Mouse (Mus musculus): ENCODE data around the gene Eed.

- no peak for TF ChIP-seq GATA1 (IDR thresholded peaks at IDR 0.05; ENCODE audit: borderline replicate concordance, low read length)
- TF ChIP-seq FLI1 (IDR thresholded peaks at IDR 0.05; ENCODE audit: low read length) = no peak
Measured at GRCm38 (mm10) chr7:90016459-90016858, 35.7 kb upstream of the Eed start.
